Comparison of ENCODE assay signal across 9 mouse cellular contexts in genomic region chr13:53230446-53231161, GRCm38 (mm10). TPM values are rescaled to one million over a fixed set of nuclear protein-coding genes. Genes with fewer than 3 reads are reported as not detected.
A peak's percentile ranks its signal among the peaks of the same experiment; 100 is the strongest.
DNase-seq lines count a peak whose midpoint lies in the region; ATAC-seq and TF ChIP-seq lines count a peak whose summit lies in the region.
"Had no signal": no experiment of that assay in that cellular context is flagged by ENCODE, and none has a peak within 500 bp of the region (broad histone marks: within the 10 kb centered on the region; RNA-seq: fewer than 3 reads in every experiment).

No protein-coding gene starts in this region.

- H3K9ac ChIP-seq in lung, embryonic 14.5 days, result no peak overlapping the region

- H3K4me2 ChIP-seq in lung, embryonic 14.5 days, result no peak overlapping the region

- H3K27ac ChIP-seq in lung, embryonic 14.5 days (ENCODE audit: low read depth), result no peak overlapping the region
- H3K27ac ChIP-seq in embryonic facial prominence, embryonic 10.5 days (replicated peaks), result peak overlapping the region; percentile 49; the same call in 1 of the 2 replicates

- WGBS in lung, embryonic 14.5 days, result 72% methylated on average over 18 of the region's 18 CpGs
- WGBS in embryonic facial prominence, embryonic 10.5 days, result 74% methylated on average over 18 of the region's 18 CpGs

- H3K27me3 ChIP-seq in lung, embryonic 14.5 days (ENCODE audit: insufficient read depth, low read length), result no peaks in the 10 kb centered on the region
- 0 out of 2 replicates have a peak, but pooled peaks cover 14% of the 10 kb centered on the region for H3K27me3 ChIP-seq in embryonic facial prominence, embryonic 10.5 days (replicated peaks; ENCODE audit: low read depth, poor library complexity, severe bottlenecking)

- H3K4me3 ChIP-seq in lung, embryonic 14.5 days (ENCODE audit: low read depth, low read length), result no peak overlapping the region
- no peak overlapping the region for H3K4me3 ChIP-seq in embryonic facial prominence, embryonic 10.5 days

- no peak for ATAC-seq in lung, embryonic 14.5 days (ENCODE audit: insufficient read depth)
- ATAC-seq: hindbrain, embryonic 16.5 days had no signal

- peaks cover 35% of the 10 kb centered on the region for H3K4me1 ChIP-seq in lung, embryonic 14.5 days (ENCODE audit: insufficient read depth)
- peaks cover 64% of the 10 kb centered on the region for H3K4me1 ChIP-seq in embryonic facial prominence, embryonic 10.5 days

- peak; percentile 51 for DNase-seq in lung, embryonic 14.5 days
- DNase-seq in lung, postnatal 36 days, result no peak
- no peak for DNase-seq in embryonic facial prominence, embryonic 10.5 days (ENCODE audit: low spot score)
- peak; percentile 47 for DNase-seq in gastrocnemius, postnatal 10 days
- DNase-seq in right cerebral cortex, adult 2 months (ENCODE audit: low spot score in 2 of 2), result peak; percentile 44 to 56
- no peak for DNase-seq in cerebellum, postnatal 25 days
- no peak for DNase-seq in testis, postnatal 14 days (ENCODE audit: low spot score)
- DNase-seq: midbrain, embryonic 14.5 days had no signal

- no peaks in the 10 kb centered on the region for H3K9me3 ChIP-seq in lung, embryonic 14.5 days (ENCODE audit: low read depth, low read length)
- peaks cover 10% of the 10 kb centered on the region; the same call in 1 of the 2 replicates for H3K9me3 ChIP-seq in embryonic facial prominence, embryonic 10.5 days

- TF ChIP-seq CTCF in lung, embryonic 14.5 days (IDR thresholded peaks at IDR 0.05; ENCODE audit: low read depth), result no peak

- H3K36me3 ChIP-seq in lung, embryonic 14.5 days (ENCODE audit: insufficient read depth), result no peaks in the 10 kb centered on the region
- H3K36me3 ChIP-seq in embryonic facial prominence, embryonic 10.5 days (replicated peaks), result peaks cover 19% of the 10 kb centered on the region

RNA-seq across cellular contexts. Expression of gene Ror2, which starts 55.3 kb away (rescaled TPM):
- polyA plus RNA-seq in lung, embryonic 14.5 days (2014; fragmentation: Nextera tagmentation; extraction: Ambion mirVana), result 16.2 and 18.2 TPM in 2 replicates
- 20.7 and 23.6 TPM in 2 replicates for polyA plus RNA-seq in embryonic facial prominence, embryonic 10.5 days (2016; fragmentation: Nextera tagmentation; extraction: Ambion mirVana)
- 1 to 10 TPM; 3.3 to 4.6 TPM for total RNA-seq in gastrocnemius, postnatal 10 days (2021)

Comparison
In these comparisons a context has a peak if more than half of its experiments do, and no peak if none do; other contexts are left out.
1. DNase-seq: peak in lung, embryonic 14.5 days (single experiment), gastrocnemius, postnatal 10 days (single experiment) and right cerebral cortex, adult 2 months (2 of 2); none in lung, postnatal 36 days (single experiment), embryonic facial prominence, embryonic 10.5 days (single experiment), cerebellum, postnatal 25 days (0 of 2) and testis, postnatal 14 days (single experiment).